Mouse (Mus musculus): ENCODE measurements around the gene 3830406C13Rik. TPM values are rescaled to one million over a fixed set of nuclear protein-coding genes. Genes with fewer than 3 reads are reported as not detected.

Gene 3830406C13Rik
- polyA plus RNA-seq, 1 experiment = 7.2 TPM

- no peaks in the 10 kb centered on the region for H3K27me3 ChIP-seq (ENCODE audit: control insufficient read depth, insufficient read depth, insufficient read length)
- no peak overlapping the region for H3ac ChIP-seq (ENCODE audit: control insufficient read depth, insufficient read length, low read depth)
- no peaks in the 10 kb centered on the region for H3K79me3 ChIP-seq (ENCODE audit: low read depth)
- no peak for TF ChIP-seq MYOD1 (IDR thresholded peaks at IDR 0.05; ENCODE audit: control insufficient read depth, insufficient read length, low read depth)
- TF ChIP-seq MAX (IDR thresholded peaks at IDR 0.05) = no peak
- TF ChIP-seq USF1 (IDR thresholded peaks at IDR 0.05; ENCODE audit: low read depth) = no peak
- TF ChIP-seq FOSL1 (IDR thresholded peaks at IDR 0.05; ENCODE audit: insufficient read depth, low read length, poor library complexity, severe bottlenecking) = no peak
- TF ChIP-seq CEBPB (IDR thresholded peaks at IDR 0.05; ENCODE audit: low read depth) = no peak
- TF ChIP-seq MYOG (IDR thresholded peaks at IDR 0.05; ENCODE audit: control insufficient read depth, extremely low read depth, insufficient read length) = no peak
- TF ChIP-seq CTCF (IDR thresholded peaks at IDR 0.05; ENCODE audit: control insufficient read depth, insufficient read depth, insufficient read length) = no peak
- H3K79me2 ChIP-seq (ENCODE audit: control insufficient read depth, insufficient read depth) = no peaks in the 10 kb centered on the region
- H3K4me3 ChIP-seq (ENCODE audit: insufficient read depth, poor library complexity, severe bottlenecking) = no peak overlapping the region
- H3K36me3 ChIP-seq (ENCODE audit: control insufficient read depth, insufficient read depth) = peaks cover 16% of the 10 kb centered on the region
Observed at GRCm38 (mm10) chr14:12296391-12296790, 12.4 kb downstream of the 3830406C13Rik start.

- Histone ChIP-seq H3K27me3 (ENCODE audit: control insufficient read depth, insufficient read depth, insufficient read length) (no peaks in the 10 kb centered on the region), H3ac (ENCODE audit: control insufficient read depth, insufficient read length, low read depth) (no peak overlapping the region), H3K79me2 (ENCODE audit: control insufficient read depth, insufficient read depth) (no peaks in the 10 kb centered on the region), H3K79me3 (ENCODE audit: low read depth) (no peaks in the 10 kb centered on the region), H3K4me3 (ENCODE audit: insufficient read depth, poor library complexity, severe bottlenecking) (no peak overlapping the region), H3K36me3 (ENCODE audit: control insufficient read depth, insufficient read depth) (peaks cover 16% of the 10 kb centered on the region)
- TF ChIP-seq MAX (IDR thresholded peaks at IDR 0.05) (no peak), FOSL1 (IDR thresholded peaks at IDR 0.05; ENCODE audit: insufficient read depth, low read length, poor library complexity, severe bottlenecking) (no peak), CEBPB (IDR thresholded peaks at IDR 0.05; ENCODE audit: low read depth) (no peak), MYOG (IDR thresholded peaks at IDR 0.05; ENCODE audit: control insufficient read depth, extremely low read depth, insufficient read length) (no peak)
Observed at GRCm38 (mm10) chr14:12299171-12299570, 15.2 kb downstream of the 3830406C13Rik start.

GRCm38 (mm10) chr14:12299654-12300053 is 15.7 kb downstream of the 3830406C13Rik start:
- no peak overlapping the region for H3ac ChIP-seq (ENCODE audit: control insufficient read depth, insufficient read length, low read depth)
- H3K36me3 ChIP-seq (ENCODE audit: control insufficient read depth, insufficient read depth) = peaks cover 16% of the 10 kb centered on the region
- no peaks in the 10 kb centered on the region for H3K79me2 ChIP-seq (ENCODE audit: control insufficient read depth, insufficient read depth)
- no peak overlapping the region for H3K4me3 ChIP-seq (ENCODE audit: insufficient read depth, poor library complexity, severe bottlenecking)
- H3K79me3 ChIP-seq (ENCODE audit: low read depth) = no peaks in the 10 kb centered on the region
- H3K27me3 ChIP-seq (ENCODE audit: control insufficient read depth, insufficient read depth, insufficient read length) = no peaks in the 10 kb centered on the region
- TF ChIP-seq CTCF (IDR thresholded peaks at IDR 0.05; ENCODE audit: control insufficient read depth, insufficient read depth, insufficient read length) (no peak), USF1 (IDR thresholded peaks at IDR 0.05; ENCODE audit: low read depth) (no peak), MYOG (IDR thresholded peaks at IDR 0.05; ENCODE audit: control insufficient read depth, extremely low read depth, insufficient read length) (no peak), MAX (IDR thresholded peaks at IDR 0.05) (no peak), FOSL1 (IDR thresholded peaks at IDR 0.05; ENCODE audit: insufficient read depth, low read length, poor library complexity, severe bottlenecking) (no peak), MYOD1 (IDR thresholded peaks at IDR 0.05; ENCODE audit: control insufficient read depth, insufficient read length, low read depth) (no peak), CEBPB (IDR thresholded peaks at IDR 0.05; ENCODE audit: low read depth) (no peak)

- H3K79me2 ChIP-seq (ENCODE audit: control insufficient read depth, insufficient read depth) = no peaks in the 10 kb centered on the region
- no peaks in the 10 kb centered on the region for H3K27me3 ChIP-seq (ENCODE audit: control insufficient read depth, insufficient read depth, insufficient read length)
- H3K36me3 ChIP-seq (ENCODE audit: control insufficient read depth, insufficient read depth) = peaks cover 16% of the 10 kb centered on the region
- H3ac ChIP-seq (ENCODE audit: control insufficient read depth, insufficient read length, low read depth) = no peak overlapping the region
- no peak overlapping the region for H3K4me3 ChIP-seq (ENCODE audit: insufficient read depth, poor library complexity, severe bottlenecking)
- H3K79me3 ChIP-seq (ENCODE audit: low read depth) = no peaks in the 10 kb centered on the region
- TF ChIP-seq FOSL1 (IDR thresholded peaks at IDR 0.05; ENCODE audit: insufficient read depth, low read length, poor library complexity, severe bottlenecking) (no peak), MYOG (IDR thresholded peaks at IDR 0.05; ENCODE audit: control insufficient read depth, extremely low read depth, insufficient read length) (no peak), USF1 (IDR thresholded peaks at IDR 0.05; ENCODE audit: low read depth) (no peak), MAX (IDR thresholded peaks at IDR 0.05) (no peak)
Observed at GRCm38 (mm10) chr14:12300275-12300674, 16.3 kb downstream of the 3830406C13Rik start.

- H3K27me3 ChIP-seq (ENCODE audit: control insufficient read depth, insufficient read depth, insufficient read length) = no peaks in the 10 kb centered on the region
- no peaks in the 10 kb centered on the region for H3K79me3 ChIP-seq (ENCODE audit: low read depth)
- no peak overlapping the region for H3ac ChIP-seq (ENCODE audit: control insufficient read depth, insufficient read length, low read depth)
- no peak overlapping the region for H3K4me3 ChIP-seq (ENCODE audit: insufficient read depth, poor library complexity, severe bottlenecking)
- TF ChIP-seq CTCF (IDR thresholded peaks at IDR 0.05; ENCODE audit: control insufficient read depth, insufficient read depth, insufficient read length) (no peak), MAX (IDR thresholded peaks at IDR 0.05) (no peak), CEBPB (IDR thresholded peaks at IDR 0.05; ENCODE audit: low read depth) (no peak), MYOD1 (IDR thresholded peaks at IDR 0.05; ENCODE audit: control insufficient read depth, insufficient read length, low read depth) (no peak), FOSL1 (IDR thresholded peaks at IDR 0.05; ENCODE audit: insufficient read depth, low read length, poor library complexity, severe bottlenecking) (no peak), USF1 (IDR thresholded peaks at IDR 0.05; ENCODE audit: low read depth) (no peak), MYOG (IDR thresholded peaks at IDR 0.05; ENCODE audit: control insufficient read depth, extremely low read depth, insufficient read length) (no peak)
- H3K36me3 ChIP-seq (ENCODE audit: control insufficient read depth, insufficient read depth) = peaks cover 16% of the 10 kb centered on the region
- H3K79me2 ChIP-seq (ENCODE audit: control insufficient read depth, insufficient read depth) = no peaks in the 10 kb centered on the region
Observed at GRCm38 (mm10) chr14:12300677-12301076, 16.7 kb downstream of the 3830406C13Rik start.

GRCm38 (mm10) chr14:12303106-12303505 is 19.1 kb downstream of the 3830406C13Rik start:
- no peaks in the 10 kb centered on the region for H3K27me3 ChIP-seq (ENCODE audit: control insufficient read depth, insufficient read depth, insufficient read length)
- no peak overlapping the region for H3K4me3 ChIP-seq (ENCODE audit: insufficient read depth, poor library complexity, severe bottlenecking)
- no peaks in the 10 kb centered on the region for H3K79me2 ChIP-seq (ENCODE audit: control insufficient read depth, insufficient read depth)
- no peak for TF ChIP-seq MYOG (IDR thresholded peaks at IDR 0.05; ENCODE audit: control insufficient read depth, extremely low read depth, insufficient read length)
- no peak for TF ChIP-seq FOSL1 (IDR thresholded peaks at IDR 0.05; ENCODE audit: insufficient read depth, low read length, poor library complexity, severe bottlenecking)
- no peak for TF ChIP-seq MAX (IDR thresholded peaks at IDR 0.05)
- no peak for TF ChIP-seq CTCF (IDR thresholded peaks at IDR 0.05; ENCODE audit: control insufficient read depth, insufficient read depth, insufficient read length)
- TF ChIP-seq USF1 (IDR thresholded peaks at IDR 0.05; ENCODE audit: low read depth) = no peak
- no peak for TF ChIP-seq MYOD1 (IDR thresholded peaks at IDR 0.05; ENCODE audit: control insufficient read depth, insufficient read length, low read depth)
- H3K36me3 ChIP-seq (ENCODE audit: control insufficient read depth, insufficient read depth) = peaks cover 16% of the 10 kb centered on the region
- no peak overlapping the region for H3ac ChIP-seq (ENCODE audit: control insufficient read depth, insufficient read length, low read depth)
- no peaks in the 10 kb centered on the region for H3K79me3 ChIP-seq (ENCODE audit: low read depth)

Measured in C2C12 (cell line).